Mouse (Mus musculus) spleen, postnatal 4 days (tissue): ENCODE data around the gene Trip10.
A peak's percentile ranks its signal among the peaks of the same experiment; 100 is the strongest.

ENCODE experiments used
- DNase-seq, 2 experiments: peaks; one replicate each; pipeline ENCODE4 v3.0.0; 2022; ENCODE audit warnings: low spot score in 2 of 2

The Trip10 gene

GRCm38 (mm10) chr17:57290671-57291055, 41.4 kb downstream of the Trip10 start:
- no peak for DNase-seq

- DNase-seq: no peak
Measured at GRCm38 (mm10) chr17:57292302-57292701, 43.0 kb downstream of the Trip10 start.

GRCm38 (mm10) chr17:57292968-57293367, 43.7 kb downstream of the Trip10 start:
- DNase-seq: no peak

GRCm38 (mm10) chr17:57295935-57296334, 46.7 kb downstream of the Trip10 start:
- DNase-seq: no peak

GRCm38 (mm10) chr17:57297040-57297439, 47.8 kb downstream of the Trip10 start:
- DNase-seq: no peak

- DNase-seq: peak in 1 of 2 experiments; percentile 33
Measured at GRCm38 (mm10) chr17:57305593-57305992, 56.3 kb downstream of the Trip10 start.

- DNase-seq: no peak
Measured at GRCm38 (mm10) chr17:57307074-57307473, 57.8 kb downstream of the Trip10 start.

- no peak for DNase-seq
Measured at GRCm38 (mm10) chr17:57311801-57312200, 62.5 kb downstream of the Trip10 start.
